Mouse (Mus musculus): ENCODE measurements around the gene Gm20403. TPM values are rescaled to one million over a fixed set of nuclear protein-coding genes. Genes with fewer than 3 reads are reported as not detected.

The Gm20403 gene
- total and polyA plus RNA-seq, 3 experiments = not detected

GRCm38 (mm10) chr12:54993246-54994067 lies 7.1 kb upstream of the Gm20403 start (continued):
- TF ChIP-seq MAZ (IDR thresholded peaks at IDR 0.05; ENCODE audit: low read depth, low read length) (no peak; the same call in 1 of the 2 replicates), MAX (IDR thresholded peaks at IDR 0.05; ENCODE audit: low read length) (peak; percentile 75), ZC3H11A (IDR thresholded peaks at IDR 0.05; ENCODE audit: low read depth, low read length) (no peak), NRF1 (IDR thresholded peaks at IDR 0.05; ENCODE audit: insufficient read depth, low read depth, low read length, poor library complexity, severe bottlenecking) (no peak), USF2 (IDR thresholded peaks at IDR 0.05; ENCODE audit: borderline replicate concordance in 1 of 2, insufficient read depth in 1 of 2, low read depth in 1 of 2, low read length in 2 of 2) (no peak), MYB (IDR thresholded peaks at IDR 0.05; ENCODE audit: low read depth, low read length) (no peak), EP300 (IDR thresholded peaks at IDR 0.05; ENCODE audit: low read depth in 1 of 2, low read length in 2 of 2) (peak in 1 of 2 experiments; percentile 13; a peak in 2 of 4 replicates), CHD1 (IDR thresholded peaks at IDR 0.05; ENCODE audit: low read depth, low read length) (0 out of 2 replicates have a peak, but pooled peaks have one; percentile 42), MAFK (IDR thresholded peaks at IDR 0.05; ENCODE audit: borderline replicate concordance, low read depth, low read length) (no peak), GABPA (IDR thresholded peaks at IDR 0.05; ENCODE audit: low read depth, low read length) (no peak), NELFE (IDR thresholded peaks at IDR 0.05; ENCODE audit: low read depth, low read length) (peak; percentile 31; the same call in 1 of the 2 replicates)

GRCm38 (mm10) chr12:54992814-54993213 lies 6.5 kb upstream of the Gm20403 start:
- H3K36me3 ChIP-seq (ENCODE audit: control insufficient read depth in 1 of 2, insufficient read depth in 2 of 2, low read length in 2 of 2) = peaks cover 0 to 20% of the 10 kb centered on the region in 2 experiments; a peak in 2 of 4 replicates
- peak overlapping the region; percentile 87 to 90 for H3K4me3 ChIP-seq (ENCODE audit: control insufficient read depth in 1 of 2, insufficient read depth in 1 of 2, low read depth in 2 of 2, low read length in 2 of 2)
- peaks cover 9 to 18% of the 10 kb centered on the region in 2 experiments for H3K4me1 ChIP-seq (ENCODE audit: control insufficient read depth in 1 of 2, insufficient read depth in 2 of 2, low read length in 2 of 2)
- TF ChIP-seq RCOR1 (IDR thresholded peaks at IDR 0.05; ENCODE audit: low read depth, low read length) (no peak), GATA1 (IDR thresholded peaks at IDR 0.05; ENCODE audit: low read depth, low read length) (0 out of 2 replicates have a peak, but pooled peaks have one; percentile 36), ETS1 (IDR thresholded peaks at IDR 0.05; ENCODE audit: low read depth, low read length) (peak; percentile 23; the same call in 1 of the 2 replicates), ZNF384 (IDR thresholded peaks at IDR 0.05; ENCODE audit: low read depth, low read length) (no peak), TAL1 (IDR thresholded peaks at IDR 0.05; ENCODE audit: low read length) (peak; percentile 38; the same call in 1 of the 2 replicates), HCFC1 (IDR thresholded peaks at IDR 0.05; ENCODE audit: low read depth, low read length) (no peak), EP300 (IDR thresholded peaks at IDR 0.05; ENCODE audit: low read depth in 1 of 2, low read length in 2 of 2) (peak in 1 of 2 experiments; percentile 4; a peak in 1 of 4 replicates)
- no peaks in the 10 kb centered on the region for H3K27me3 ChIP-seq (ENCODE audit: control insufficient read depth in 1 of 2, insufficient read depth in 2 of 2, low read length in 2 of 2)
- DNase-seq (ENCODE audit: low read depth, low spot score) = peak; percentile 73
- H3K27ac ChIP-seq (ENCODE audit: control insufficient read depth, low read depth, low read length) = peak overlapping the region; percentile 95
- no peaks in the 10 kb centered on the region for H3K9me3 ChIP-seq (replicated peaks; ENCODE audit: insufficient read depth, low read length)
- H3K9ac ChIP-seq (ENCODE audit: control insufficient read depth, low read depth, low read length, poor library complexity, severe bottlenecking) = peak overlapping the region; percentile 87
- H3K79me2 ChIP-seq (ENCODE audit: control insufficient read depth, insufficient read depth, low read length, poor library complexity) = peaks cover 2% of the 10 kb centered on the region; the same call in 1 of the 2 replicates
